Mouse (Mus musculus) right cerebral cortex, adult 2 months (tissue): Measurements from ENCODE around the gene St6galnac4.

Experiments
- DNase-seq, 2 experiments: peaks; one replicate each; pipeline ENCODE4 v3.0.0; 2021 to 2022; ENCODE audit warnings: low spot score in 2 of 2

The St6galnac4 gene

DNA sequence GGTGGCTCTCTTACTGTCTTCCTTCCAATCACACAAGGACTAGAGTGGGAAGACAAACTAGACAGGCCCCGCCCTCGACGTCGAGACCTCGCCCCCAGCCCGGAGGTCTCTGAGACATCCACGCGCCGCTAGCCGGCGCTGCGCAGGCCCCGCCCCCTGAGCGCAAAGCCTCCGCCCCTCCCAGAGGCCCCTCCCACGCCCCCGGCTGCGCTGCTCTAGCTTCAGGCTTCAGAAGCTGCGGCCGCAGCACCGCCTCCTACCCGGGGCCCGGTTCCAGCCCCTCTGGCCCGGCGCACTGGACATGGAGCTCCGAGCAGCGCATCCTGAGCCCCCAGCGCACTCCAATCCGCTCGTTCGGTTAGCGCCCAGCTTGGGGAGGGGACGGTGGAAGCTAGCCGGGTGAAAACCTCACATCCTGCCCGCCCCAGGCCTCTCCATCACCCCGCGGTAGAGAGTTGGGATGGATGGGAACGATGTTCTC lies at the start of gene St6galnac4:
St6galnac4 (plus strand) TSS at position 225 of the 481 bp plus-strand sequence.
- DNase-seq: peak; percentile 87 to 90

DNA sequence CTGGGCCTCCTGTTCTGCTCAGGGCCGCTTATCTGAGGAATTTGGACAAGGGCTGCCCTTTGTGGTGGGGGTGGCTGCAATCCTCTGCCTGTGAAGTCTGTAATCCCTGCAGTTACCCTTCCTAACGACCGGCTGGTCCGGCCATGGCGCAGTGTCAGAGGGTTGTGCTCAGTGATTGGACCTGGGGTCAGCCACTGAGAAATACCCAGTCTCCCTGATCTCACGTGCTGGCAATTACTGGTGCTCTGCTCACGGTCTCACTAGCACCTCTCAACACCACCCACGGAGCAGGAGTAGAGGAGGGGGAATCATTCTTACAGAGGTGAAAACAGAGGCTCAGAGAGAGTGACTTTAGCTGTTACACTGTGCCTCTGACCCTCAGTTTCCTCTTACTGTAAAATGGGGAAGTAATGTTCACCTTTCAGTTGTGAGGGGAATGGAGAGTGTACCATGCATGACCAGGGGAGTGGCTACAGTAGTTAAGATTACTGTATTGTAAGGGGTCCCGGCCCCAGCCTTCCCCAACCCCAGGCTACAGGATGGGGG lies 49.5 kb upstream of the St6galnac4 start:
- no peak for DNase-seq

DNA sequence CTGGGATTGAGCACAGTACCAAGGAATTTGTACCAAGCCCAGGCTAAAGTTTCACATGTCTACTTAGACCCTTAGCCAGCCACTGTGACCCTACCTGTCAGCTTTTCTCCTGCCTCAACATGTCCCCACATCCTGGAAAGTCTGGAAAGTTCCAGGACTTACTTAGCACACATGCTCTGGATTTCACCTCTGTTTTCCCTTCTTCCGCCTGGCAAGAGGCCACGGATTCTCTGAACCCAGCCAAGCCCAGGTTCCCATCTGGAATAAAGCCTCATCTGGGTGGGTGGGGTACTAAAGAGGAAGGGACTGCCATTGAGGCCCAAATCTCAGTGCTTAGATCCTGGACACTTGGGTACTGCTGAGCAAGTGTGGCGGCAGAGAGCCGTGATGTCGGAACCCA lies 49.0 kb upstream of the St6galnac4 start:
- no peak for DNase-seq

DNA sequence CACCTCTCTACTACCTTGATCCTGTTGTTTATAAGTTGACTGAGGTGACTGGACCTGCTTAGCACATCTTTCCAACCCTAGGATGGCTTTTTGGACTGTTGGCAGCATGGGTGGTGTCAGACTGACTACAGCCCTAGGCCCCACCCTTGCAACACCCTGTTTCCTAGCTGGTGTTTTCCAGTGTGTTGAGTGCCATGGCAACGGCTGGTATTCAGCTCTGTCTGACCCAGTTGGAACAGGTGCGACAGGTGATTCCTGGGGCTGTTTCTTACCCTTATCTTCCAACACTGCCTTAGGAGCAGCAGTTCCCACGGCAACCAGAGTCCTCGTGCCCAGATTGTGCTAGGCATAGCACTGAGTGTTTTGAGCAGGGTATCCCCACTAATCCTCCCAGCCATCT lies 48.4 kb upstream of the St6galnac4 start:
- DNase-seq: no peak

DNA sequence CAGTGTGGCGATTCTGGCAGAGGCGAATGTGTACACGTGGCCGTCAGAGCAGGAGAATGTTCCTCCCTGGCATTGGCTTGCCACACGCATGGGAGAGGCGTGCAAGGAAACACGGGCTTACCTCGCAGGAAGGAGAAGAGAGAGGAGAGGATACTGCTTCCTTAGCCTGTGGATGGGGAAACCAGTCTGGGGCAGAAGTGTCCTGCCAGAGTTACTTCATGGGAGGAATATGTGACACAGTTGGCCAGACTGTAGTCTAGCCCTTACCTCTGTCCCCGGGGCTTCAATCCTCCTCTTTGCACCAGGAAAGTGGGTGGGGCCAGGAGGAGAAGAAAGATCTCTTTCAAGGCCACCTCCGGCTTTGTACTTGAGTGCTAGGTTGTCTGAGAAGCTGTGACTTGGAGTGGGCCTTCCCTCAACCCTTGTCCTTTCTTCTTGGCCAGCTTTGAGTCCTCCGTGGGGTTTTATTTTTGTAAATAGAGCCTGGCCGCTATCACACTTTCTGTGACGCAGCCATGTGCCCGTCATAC lies 47.4 kb upstream of the St6galnac4 start:
- no peak for DNase-seq

DNA sequence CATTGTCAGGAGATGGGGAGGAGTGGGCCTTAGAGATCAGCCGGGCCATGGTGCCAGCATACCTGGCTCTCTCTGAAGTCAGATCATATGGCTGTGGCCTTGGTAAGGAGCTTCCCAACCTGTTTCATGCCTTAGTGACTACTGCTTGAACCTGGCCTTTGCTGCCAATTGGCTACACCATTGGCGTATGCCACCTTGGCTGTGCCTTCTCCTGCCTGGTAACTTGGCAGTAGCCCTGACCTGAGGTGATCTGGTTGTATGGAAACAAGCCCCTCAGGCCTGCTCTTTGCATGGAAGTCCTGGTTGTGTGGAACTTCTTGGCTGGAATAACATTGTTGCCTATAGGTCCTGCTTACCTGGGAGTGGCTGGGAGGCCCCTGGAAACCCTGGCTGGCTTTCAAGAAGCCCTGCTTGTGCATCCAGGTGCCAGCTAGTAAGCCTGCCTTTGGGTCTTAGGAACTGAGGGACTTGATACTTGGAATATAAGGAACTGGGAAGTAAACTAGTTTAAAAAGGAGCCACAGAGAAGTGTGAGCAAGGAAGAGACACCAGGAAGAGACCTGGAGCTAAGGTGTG lies 45.5 kb upstream of the St6galnac4 start:
- DNase-seq: no peak

DNA sequence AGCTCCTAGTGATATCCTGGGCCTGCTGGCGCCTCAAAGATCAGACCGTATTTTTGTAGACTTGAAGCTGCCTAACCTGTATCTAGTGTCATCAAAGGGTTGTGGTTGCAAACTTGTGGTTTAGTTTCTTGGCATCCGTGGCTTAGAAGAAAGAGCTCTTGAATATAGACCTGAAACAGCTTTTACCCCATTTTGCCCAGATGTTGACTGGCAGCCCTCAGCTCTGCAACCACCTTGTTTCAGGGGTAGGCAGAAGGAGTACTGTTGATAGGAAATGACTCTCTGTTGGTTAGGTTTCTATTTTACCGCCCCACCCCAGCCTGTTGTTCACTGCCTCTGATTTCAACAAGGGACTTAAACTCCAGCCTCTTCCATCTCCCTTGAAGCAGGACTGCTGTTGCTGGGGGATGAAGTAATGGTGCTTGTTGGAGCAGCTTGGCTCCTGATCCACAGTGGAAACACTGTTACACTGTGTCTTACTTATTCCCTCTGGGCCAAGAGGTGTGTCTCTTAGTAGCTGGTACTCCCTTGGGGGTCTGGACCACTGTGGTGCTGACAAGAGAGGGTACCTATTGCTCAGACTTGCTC lies 44.8 kb upstream of the St6galnac4 start:
- no peak for DNase-seq

DNA sequence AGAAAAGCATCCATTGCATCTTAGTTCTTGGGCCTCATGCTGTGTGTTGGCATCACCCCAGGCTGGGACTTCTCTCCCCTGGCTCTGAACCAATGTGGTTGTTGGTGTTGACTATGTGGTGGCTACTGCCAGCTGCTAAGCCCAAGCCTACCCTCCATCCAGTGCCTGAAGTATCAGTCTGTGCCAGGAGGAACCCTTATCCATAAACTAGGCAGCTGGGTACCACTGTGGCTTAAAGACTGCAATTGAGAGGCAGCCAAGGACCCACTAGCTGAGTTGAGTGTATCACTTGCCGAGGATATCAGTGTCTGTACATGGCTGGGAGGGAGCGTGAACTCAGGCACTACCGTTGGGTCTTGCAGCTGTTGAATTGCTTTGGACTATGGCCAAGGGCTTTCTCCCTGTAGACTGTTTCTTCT lies 43.9 kb upstream of the St6galnac4 start:
- no peak for DNase-seq

DNA sequence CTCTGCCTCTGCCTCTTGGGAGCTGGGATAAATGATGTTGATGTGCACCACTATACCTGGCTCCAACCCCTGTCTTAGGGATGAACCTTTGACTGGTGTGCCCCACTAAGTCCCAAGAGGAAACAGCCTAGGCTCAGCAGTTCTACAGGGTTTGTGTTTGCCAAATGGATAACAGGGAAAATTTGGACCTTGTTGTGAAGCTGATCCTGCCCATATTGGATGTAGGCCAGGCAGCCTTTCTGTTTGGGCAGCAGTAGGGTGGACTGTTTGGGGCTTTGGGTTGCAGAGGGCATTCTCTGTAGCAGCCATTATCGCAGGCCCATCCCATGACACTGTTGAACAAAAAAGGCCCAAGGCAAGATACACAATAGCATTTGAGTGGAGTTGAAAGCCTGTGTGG lies 39.9 kb upstream of the St6galnac4 start:
- no peak for DNase-seq

DNA sequence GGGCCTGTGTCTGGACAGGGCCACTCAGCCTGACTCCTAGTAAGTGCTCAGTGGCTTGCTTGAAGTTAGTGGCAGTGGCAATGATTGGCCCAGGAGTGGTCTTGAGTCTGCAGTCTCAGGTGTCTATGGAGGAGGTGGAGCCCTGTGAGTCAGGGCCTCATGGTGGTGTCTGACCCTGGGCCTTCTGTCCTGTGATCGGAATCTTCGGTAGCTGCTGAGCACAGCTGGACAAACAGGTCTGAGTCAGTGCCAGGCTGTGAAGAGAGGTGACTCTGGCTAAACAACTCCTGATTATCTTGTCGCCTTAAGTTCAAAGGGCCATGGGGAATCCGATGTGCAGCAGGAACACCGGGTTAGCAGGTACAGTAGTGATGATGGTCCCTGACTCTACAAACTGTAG lies 39.5 kb upstream of the St6galnac4 start:
- DNase-seq: no peak

DNA sequence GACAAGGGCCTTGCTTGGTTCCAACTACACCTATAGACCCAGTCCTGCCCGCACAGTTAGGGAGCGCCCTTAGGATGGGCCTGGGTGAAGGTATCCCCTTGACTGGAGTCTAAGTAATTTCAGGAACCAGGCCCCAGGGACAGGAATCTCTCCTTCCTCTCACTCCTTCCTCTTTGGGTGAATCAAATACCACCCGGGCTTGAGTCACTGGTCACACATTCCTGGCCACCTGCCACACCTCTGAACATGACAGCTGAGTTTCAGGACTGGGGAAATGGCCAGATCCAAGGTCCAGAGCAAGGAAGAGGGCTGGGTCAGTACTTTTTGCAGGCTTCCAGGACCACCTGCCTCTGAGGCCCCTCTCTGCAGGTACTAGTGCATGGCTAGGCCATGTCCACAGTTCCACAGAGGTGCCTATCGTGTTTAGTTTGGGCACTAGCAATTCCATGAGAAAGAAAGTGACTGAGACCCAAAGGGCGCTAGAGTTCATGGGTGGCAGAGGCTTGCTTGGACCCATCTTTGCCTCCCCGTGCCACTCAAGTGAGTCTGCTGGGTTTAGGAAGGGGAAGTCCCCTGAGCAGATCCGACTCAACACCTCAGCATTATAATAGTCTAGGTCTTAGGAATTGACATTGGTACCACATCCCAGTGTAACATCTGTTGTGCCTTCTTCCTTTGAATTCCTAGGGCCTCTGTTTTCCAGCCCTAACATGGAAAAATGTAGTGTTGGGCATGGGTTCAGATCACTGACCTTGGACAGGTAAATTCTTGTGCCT lies 38.7 kb upstream of the St6galnac4 start:
- DNase-seq: no peak

DNA sequence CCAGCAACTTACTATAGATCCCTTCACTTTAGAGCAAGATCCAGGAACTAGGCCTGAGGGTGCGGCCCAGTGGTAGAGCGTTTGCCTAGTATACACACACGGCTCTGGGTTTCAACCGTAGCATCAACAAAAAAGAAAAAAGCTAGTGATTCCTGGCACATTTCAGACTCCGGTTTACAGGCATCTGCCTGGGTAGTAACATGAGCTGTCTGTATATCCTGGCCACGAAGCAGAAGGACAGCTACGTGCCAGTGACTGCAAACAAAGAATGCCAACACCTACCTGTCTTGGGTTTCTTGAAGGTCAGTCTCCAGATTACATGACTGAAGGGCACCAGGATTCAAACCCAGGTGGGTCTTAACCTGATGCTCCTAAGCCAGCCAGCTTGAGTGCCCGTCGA lies 37.7 kb upstream of the St6galnac4 start:
- DNase-seq: no peak

DNA sequence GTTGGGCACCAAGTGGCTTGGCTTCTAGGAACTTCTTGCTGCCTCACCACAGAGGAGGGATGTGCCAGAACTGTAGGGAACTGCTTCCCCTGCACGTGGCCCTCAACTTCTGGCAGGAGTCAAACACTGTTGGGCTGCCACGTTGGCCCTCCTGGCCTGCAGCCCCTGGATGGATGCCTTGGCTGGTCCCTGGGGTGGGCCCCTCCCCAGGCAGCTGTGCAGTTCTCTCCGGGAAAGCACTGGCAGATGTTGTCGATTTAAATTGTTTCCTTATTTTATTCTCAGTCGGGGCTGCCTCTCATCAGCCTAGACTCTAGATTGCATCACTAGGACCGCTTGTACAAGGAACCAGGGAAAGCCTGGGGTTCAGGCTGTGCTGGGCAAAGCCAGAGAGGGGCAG lies 37.1 kb upstream of the St6galnac4 start:
- no peak for DNase-seq

DNA sequence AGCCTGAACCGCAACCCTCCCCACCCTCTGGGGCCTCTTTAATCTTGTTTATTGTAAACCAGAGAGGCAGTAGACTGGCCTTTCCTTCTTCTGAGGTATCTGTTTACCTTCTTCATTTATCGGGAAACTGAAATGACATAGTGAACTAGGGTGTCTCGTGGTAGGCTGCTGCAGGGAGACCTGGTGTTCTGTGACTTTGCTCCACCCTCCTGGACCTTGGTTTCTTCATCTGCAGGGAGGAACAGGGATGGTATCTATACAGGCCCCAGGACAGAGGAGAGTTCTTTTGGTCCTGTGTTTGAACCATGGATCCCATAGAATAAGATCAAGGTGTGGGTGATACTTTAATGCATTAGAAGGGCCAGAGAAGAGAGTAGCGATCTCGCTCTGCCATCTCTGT lies 35.7 kb upstream of the St6galnac4 start:
- DNase-seq: no peak

DNA sequence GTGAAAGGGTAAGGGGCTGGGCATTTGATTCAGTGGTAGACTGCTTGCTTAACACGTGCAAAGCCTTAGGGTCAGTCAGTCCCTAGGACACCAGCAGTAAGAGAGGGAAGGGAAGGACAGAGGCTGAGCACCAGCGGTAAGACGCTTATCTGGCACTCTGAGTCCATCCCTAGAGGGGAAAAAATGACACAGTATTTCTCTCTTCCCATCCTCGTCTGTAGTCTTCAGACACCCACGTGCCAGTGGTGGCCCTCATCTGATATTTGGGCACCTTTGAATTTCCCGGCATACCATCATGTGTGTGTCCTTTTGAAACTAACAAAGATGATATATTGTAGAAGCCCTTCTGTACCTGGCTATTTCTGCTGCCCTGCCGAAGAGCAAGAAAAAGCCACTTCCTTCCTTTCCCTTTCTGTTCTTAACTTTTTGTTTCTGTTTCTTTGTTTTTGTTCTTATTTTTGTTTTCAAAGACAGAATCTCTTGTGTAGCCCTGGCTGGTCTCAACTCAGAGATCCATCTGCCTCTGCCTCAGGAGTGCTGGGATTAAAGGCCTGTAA lies 33.2 kb upstream of the St6galnac4 start:
- DNase-seq: no peak

DNA sequence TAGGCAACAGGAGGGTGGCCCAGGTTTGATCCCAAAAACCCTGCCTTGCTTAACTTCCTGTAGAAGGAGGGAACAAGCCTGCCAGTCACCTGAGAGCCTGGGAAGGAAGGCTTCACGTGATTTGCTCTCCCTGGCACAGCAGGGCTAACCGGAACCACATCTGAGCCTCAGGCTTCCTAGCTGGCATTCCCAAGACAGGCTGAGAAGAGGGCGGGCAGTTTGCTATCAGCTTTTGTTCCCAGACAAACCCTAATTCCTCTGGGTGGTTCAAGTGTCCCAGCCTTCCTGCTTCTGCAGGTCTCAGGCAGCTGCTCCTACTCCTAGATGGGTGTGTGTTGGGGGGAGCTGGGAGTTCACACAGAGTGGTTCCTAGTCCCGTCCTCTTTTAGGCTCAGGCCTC lies 31.4 kb upstream of the St6galnac4 start:
- DNase-seq: no peak

DNA sequence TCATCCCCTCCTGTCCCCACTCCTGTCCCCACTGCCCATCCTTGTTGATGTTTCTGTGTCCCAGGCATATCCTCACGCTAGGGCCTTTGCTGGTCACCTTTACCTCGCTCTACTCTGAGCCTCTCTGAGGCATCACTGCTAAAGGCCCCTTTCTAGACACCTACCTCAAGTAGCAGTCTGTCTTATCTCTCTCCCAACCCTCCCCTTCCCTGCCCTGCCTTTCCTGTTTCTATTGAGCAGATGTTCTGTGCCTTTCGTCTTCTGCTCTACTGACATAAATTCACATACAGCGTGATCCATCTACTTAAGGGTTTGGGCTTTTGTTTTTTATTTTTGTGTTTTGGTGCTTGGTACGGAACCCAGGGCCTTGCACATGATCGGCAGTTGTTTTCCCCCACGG lies 30.9 kb upstream of the St6galnac4 start:
- DNase-seq: no peak

DNA sequence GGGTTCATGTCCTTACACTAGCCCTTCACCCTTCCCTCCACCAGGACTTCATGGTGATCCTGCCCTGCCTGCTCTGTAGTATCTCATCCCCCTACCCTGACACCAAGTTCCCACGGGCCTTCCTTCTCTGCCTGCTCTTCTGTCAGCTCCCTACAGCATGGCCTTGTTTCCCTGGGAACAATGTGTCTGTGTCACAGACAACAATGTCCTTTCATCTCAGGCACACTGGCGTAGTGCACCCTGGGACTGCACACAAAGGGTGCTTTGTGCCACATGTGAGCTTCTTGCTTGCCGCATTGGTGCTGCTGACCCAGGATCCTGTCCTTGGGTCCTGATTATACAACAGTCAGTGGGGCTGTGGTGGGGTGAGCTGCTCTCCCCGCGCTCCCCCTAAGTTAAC lies 27.3 kb upstream of the St6galnac4 start:
- no peak for DNase-seq

DNA sequence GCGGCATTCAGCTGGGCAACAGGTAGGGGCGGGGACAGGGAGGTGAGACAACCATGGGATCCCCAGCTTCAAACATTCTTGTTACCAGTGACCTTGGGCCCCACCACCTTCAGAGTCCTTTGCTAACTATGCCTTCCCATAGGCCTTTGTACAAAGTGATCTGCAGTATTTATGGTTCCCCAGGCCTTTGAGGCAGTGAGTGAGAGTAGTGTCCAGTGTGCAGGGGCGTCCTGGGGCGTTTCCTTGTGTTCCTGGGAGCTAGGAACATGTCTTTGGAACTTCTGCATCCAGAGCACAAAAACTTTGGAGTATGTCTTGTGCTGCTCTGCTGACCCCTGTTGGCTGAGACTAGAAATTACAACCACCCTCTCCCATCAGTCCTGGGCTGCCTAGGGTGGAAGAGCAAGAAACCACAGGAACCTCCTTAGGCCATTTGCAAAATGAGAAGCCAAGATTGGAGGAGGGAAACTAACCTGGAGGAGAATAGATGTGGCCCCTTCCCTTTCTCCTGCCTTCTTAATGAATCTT lies 20.3 kb upstream of the St6galnac4 start:
- DNase-seq: peak; percentile 69 to 75

DNA sequence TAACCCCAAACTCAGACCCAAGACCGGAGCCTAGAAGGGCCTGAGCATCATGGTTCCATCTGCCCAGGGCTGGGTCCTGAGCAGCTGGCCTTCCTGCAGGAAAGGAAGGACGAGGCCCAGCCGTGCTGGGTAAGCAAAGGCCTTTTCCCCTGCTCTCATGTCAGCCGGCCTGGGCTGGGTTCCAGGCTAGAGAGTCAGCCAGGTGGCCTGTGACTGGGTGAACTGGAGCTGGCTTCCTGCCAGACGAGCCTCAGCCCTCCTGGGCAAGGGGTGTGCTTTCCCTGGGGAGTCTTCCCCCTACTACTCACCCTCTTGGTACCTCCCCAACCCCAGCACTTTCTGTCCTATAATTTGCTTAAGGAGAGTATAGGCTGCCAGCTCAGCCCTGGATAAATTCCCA lies 18.7 kb upstream of the St6galnac4 start:
- no peak for DNase-seq

DNA sequence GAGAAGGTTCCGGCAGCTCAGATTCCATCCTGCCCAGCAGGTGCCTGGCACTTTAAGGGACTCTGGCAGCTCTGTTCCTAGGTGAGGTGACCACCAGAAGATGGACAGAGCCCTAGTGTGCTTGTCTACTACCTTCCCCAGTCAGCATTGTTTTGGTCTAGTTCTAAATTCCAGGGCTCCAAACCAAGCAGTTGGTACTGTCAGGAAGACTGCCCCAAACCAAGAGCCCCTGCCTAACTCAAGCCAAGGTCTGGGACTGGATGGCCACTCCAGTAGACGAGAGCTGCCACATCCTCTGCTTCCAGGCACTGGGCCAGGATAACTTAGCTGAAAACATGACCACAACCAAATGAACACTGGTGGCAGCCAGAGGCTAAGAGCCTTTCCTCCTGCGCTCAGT lies 18.0 kb upstream of the St6galnac4 start:
- no peak for DNase-seq
